Mouse (Mus musculus) kidney, adult 10 weeks (tissue): ENCODE data around the gene H2-T24. TPM values are rescaled to one million over a fixed set of nuclear protein-coding genes. Genes with fewer than 3 reads are reported as not detected.

ENCODE experiments used
- polyA plus RNA-seq: library from polyadenylated mRNA; stranded (reverse); fragments of 350-450 nt; fragmentation: Illumina TruSeq; extraction: RNeasy Lipid Tissue Mini Kit (QIAGEN cat#74804); gene quantifications from one replicate; pipeline ENCODE4 v1.2.3, GENCODE M21; 2014; ENCODE audit warnings: low read depth, low replicate concordance

The H2-T24 gene
- polyA plus RNA-seq: 4.6 TPM

DNA sequence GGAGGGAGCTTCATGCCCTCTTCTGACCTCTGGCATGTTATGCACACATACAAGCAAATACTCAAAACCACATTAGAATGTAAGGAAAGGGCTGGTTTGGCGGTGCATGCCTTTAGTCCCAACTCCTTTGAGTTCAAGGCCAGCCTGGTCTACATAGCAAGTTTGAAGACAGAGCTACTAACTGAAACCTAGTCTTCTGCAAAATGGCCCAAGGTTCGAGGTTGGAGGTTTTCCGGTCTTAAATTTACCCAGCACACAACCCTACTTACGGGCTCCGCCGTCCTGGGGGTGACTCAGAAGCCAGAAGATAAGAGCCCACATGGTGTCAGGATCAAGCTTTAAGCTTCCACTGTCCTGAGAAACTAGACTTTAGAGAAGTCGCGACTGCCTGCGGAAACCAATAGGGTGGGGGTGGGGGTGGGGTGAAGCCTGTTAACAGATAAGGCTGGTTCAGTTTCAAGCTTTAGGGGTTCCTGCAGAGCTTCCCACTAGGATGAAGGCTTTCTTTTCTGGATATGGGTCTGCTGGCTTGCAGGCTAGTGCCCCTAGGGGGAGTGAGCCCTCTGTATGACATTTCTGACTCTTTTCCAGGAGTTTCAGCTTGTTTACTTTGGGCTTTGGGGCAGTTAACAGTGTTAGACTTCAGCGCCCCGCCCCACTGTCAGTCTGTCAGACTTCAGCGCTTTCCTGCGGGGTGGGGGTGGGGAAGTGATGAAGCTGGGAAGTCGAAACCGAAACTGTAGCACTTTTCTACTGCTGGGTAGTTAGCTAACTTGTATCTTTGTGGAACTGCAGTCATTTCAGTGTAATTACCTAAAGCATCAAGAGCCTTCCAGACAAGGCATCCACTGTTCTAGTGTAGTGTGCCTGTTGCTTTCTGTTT, at the start of gene H2-T24:
H2-T24 (minus strand) TSS at position 370 of the 883 bp plus-strand sequence.

DNA sequence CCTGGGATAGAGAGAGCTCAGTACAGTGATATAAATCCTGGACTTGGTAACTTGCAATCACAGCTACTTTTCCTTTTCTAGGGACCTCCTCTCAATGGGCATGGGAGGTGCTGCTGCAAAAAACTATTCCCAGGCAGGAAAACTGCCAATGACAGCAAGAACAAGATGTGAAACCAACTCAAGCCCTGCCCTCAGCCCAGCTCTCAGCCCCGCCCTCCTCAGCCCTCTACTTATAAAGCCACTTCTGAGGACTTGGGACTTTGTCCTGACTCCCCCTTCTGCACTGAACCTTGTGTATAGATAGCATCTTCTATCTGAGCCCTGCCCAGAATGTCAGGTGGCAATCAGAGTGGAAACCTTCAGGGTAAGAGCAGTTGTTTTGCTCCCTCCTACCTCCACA, 38.0 kb upstream of the H2-T24 start, which contains the start of gene Gm11127:
Gm11127 (minus strand) TSS at position 10 of the 400 bp plus-strand sequence.

DNA sequence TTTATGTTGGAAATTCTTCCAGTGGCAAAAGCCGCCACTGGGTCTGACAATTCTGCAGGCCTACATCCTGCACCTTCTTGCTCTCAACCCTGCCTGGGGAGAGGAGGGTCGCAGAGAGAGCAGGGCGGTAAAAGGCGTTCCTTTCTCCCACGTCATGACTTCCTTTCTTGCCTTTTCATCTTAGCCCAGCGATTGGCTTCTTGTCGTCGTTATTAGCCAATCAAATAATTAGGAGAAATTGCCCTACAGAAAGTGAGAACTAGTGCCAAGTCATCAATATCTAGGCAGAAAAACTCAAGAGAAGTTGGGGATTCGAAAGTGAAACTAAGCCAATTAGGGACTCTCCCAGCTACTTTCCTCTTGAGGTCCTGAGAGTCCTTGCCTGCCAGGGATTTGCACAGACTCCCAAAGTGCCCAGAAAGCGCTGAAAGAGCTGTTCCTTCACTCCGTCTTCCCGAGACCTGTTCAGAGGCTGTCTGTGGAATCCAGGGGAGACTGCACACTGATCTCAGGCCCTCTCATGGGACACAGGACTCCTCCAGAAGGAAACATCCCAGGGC, 22.3 kb upstream of the H2-T24 start, which contains the start of the genes H2-T22 and Gm6034:
H2-T22 (minus strand) TSS at position 138 of the 560 bp plus-strand sequence.
Gm6034 (plus strand) TSS at position 352 of the 560 bp plus-strand sequence.

DNA sequence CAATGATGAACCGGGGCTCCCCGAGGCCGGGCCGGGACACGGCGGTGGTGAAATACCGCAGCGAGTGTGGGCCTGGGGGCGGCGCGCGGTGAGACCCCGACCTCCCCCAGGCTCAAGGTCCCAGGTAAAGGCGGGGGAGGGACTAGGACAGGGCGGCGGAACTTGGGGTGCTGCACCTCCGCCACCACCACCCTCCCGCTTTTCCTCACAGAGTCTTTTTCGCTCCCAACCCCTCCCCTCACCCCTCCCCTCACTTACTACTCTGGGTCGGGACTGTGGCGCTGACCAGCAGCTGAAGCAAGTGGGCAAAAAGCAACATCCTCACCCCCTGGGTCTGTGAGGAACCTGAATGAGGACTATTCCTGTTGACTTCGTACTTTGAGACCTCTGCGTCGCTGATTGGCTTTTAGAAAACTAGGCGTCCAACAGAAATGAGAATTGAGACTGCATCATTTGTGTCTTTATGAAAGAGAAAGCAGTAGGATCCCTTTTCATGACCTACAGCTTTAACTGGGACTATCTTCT, 12.1 kb upstream of the H2-T24 start, which contains the start of gene H2-T23:
H2-T23 (minus strand) TSS at position 505 of the 525 bp plus-strand sequence.

DNA sequence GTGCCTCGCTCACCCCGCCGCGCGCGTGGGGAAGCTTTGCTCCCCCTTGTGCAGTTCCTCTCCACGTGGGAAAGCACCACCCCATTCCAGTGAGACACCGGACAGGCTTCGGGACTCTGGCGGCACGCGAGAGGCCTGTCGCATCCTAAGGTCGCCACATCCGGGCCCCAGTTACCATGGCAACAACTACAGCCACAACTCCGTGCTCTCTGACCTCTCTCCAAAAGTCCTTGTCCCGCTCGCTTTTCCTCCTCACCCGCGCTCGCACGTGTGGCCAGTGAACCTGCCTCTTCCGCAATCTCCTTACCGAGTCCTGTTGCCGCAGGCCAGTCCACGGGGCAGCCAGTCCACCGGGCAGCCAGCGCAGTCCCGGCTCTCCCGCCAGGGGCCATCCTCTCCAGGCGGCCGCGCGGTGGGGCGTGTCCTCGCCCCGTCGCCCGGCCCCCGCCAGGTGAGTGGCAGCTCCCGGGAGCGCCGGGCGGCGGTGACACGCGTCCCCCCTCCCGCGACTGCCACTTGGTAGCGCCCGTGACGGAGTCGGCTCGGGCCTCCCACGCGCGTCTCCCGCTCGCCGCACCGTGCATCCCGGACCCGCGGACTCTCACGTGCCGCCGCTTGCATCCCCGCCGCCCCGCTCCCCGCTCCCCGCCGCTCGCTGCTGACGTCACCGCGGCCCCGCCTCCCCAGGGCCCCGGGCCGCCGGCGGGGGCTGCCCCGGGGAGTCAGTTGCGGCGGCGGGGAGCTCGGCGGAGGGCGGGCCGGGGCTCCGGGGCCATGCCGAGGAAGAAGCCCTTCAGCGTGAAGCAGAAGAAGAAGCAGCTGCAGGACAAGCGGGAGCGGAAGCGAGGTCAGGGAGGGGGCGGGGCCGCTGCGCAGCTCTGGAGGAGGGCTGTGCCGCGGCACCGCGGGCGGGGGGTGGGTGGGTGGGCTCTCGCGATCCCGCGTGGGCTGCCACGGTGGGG, 40.7 kb downstream of the H2-T24 start, which contains the start of the genes Gnl1 and Prr3:
Gnl1 (plus strand) TSS at position 451 of the 962 bp plus-strand sequence.
Prr3 (minus strand) TSS at position 836 of the 962 bp plus-strand sequence.

DNA sequence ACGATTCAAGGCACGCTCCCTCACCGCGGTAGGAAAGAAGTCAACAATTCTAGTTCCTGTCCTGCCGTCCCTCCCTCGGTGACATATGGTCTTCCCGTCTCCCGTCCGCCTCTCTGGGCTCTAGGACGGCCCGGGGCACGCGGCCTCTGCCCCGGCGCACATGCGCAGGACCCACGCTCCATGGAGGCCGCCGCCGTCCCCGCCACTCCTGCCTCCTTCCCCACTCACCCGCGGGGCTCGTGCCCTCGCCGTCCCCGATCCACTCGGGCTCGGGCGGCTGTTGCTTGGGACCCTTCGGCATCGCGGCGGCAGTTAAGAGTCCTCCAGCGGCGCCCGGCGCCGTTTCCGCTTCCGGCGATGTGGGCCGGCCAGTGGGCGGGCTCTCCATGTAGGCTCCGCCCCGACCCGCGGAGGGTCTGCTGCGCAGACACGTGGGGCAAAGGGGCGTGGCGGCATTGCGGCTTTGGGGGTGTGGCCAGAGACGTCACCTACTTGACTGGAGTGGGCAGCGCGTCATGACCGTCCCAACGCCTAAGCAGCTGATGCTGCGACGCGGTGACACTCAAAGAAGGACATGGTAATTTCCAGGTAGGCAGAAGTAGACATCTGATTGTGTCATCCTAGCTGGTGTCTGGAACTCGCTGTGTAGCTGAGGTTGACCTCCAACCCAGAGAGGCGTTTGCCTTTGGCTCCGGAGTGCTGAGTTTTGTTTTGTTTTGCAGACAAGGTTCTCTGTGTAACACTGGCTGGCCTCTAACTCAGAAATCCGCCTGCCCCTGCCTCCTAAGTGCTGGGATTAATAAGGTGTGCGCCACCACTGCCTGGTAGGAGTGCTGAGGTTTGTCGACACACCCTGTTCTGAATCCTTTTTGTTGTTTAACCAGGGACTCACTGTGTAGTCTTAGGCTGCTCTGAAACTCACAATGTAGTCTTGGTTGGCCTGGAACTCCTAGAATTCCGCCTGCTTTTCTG, 50.7 kb downstream of the H2-T24 start, which contains the start of gene Abcf1:
Abcf1 (minus strand) TSS at position 344 of the 972 bp plus-strand sequence.

Other genes starting within 250 kb of the H2-T24 start
- gene Ier3, start 198.9 kb downstream of the H2-T24 start, polyA plus RNA-seq: 13.7 TPM
- 7.4 TPM for gene Flot1, start 197.3 kb downstream of the H2-T24 start, polyA plus RNA-seq
- 11.5 TPM for gene Tubb5, start 182.3 kb downstream of the H2-T24 start, polyA plus RNA-seq
- 7.1 TPM for gene Mdc1, start 179.0 kb downstream of the H2-T24 start, polyA plus RNA-seq
- gene Nrm, start 159.2 kb downstream of the H2-T24 start, polyA plus RNA-seq: 0.32 TPM
- gene Ppp1r18, start 155.0 kb downstream of the H2-T24 start, polyA plus RNA-seq: 0.49 TPM
- 21.8 TPM for gene Dhx16, start 140.7 kb downstream of the H2-T24 start, polyA plus RNA-seq
- gene 2310061I04Rik, start 123.1 kb downstream of the H2-T24 start, polyA plus RNA-seq: 38.4 TPM
- gene Atat1, start 110.5 kb downstream of the H2-T24 start, polyA plus RNA-seq: 7.0 TPM
- gene Mrps18b, start 104.2 kb downstream of the H2-T24 start, polyA plus RNA-seq: 17.0 TPM
- gene Ppp1r10, start 104.1 kb downstream of the H2-T24 start, polyA plus RNA-seq: 28.8 TPM
- 35.2 TPM for gene Abcf1, start 50.8 kb downstream of the H2-T24 start, polyA plus RNA-seq
- 1.0 TPM for gene Gnl1, start 40.7 kb downstream of the H2-T24 start, polyA plus RNA-seq
- 1.6 TPM for gene Prr3, start 40.3 kb downstream of the H2-T24 start, polyA plus RNA-seq
- 6.1 TPM for gene H2-T23, start 12.3 kb upstream of the H2-T24 start, polyA plus RNA-seq
- 17.7 TPM for gene H2-T22, start 22.2 kb upstream of the H2-T24 start, polyA plus RNA-seq
- gene Gm6034, start 22.4 kb upstream of the H2-T24 start, polyA plus RNA-seq: not detected
- gene Gm11127, start 37.8 kb upstream of the H2-T24 start, polyA plus RNA-seq: 0.89 TPM
- gene Gm19684, start 101.1 kb upstream of the H2-T24 start, polyA plus RNA-seq: not detected
- gene Gm7030, start 108.9 kb upstream of the H2-T24 start, polyA plus RNA-seq: not detected
- not detected for gene Gm8909, start 148.0 kb upstream of the H2-T24 start, polyA plus RNA-seq
- gene H2-T3, start 169.7 kb upstream of the H2-T24 start, polyA plus RNA-seq: not detected
- 3.7 TPM for gene Rpp21, start 237.5 kb upstream of the H2-T24 start, polyA plus RNA-seq